Mouse (Mus musculus) heart, postnatal 4 days (tissue): Measurements from ENCODE around the gene Nipal1. TPM values are rescaled to one million over a fixed set of nuclear protein-coding genes. Genes with fewer than 3 reads are reported as not detected.
A peak's percentile ranks its signal among the peaks of the same experiment; 100 is the strongest.

Source experiments
- DNase-seq: peaks from one replicate; pipeline ENCODE4 v3.0.0; 2021
- total RNA-seq, 2 experiments: library from RNA; stranded (reverse); gene quantifications; 2 replicates each; pipeline ENCODE4 v1.2.3; 2021

Nipal1 gene
- total RNA-seq, 2 experiments from 2014 or later, result 0.07 TPM; not detected in 1

DNA sequence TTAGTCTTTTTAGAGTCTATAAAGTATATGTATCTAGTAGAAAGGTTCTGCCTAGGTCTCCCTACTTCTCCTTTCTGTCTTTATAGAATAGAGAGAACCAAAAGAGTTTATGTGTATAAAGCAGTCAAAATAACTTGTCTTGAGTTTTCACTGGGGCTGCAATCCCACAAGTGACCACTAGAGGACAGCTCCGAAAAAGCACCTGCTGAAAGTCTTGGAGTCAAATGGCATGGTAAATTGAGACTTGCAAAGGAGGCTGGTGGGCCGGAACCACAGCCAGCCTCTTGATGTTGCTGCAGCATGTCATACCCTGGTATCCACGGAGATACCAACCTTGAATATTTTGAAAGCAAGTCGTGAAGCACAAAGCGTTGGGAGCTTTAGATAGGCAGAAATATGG, 17.7 kb downstream of the Nipal1 start:
- peak; percentile 67 for DNase-seq

DNA sequence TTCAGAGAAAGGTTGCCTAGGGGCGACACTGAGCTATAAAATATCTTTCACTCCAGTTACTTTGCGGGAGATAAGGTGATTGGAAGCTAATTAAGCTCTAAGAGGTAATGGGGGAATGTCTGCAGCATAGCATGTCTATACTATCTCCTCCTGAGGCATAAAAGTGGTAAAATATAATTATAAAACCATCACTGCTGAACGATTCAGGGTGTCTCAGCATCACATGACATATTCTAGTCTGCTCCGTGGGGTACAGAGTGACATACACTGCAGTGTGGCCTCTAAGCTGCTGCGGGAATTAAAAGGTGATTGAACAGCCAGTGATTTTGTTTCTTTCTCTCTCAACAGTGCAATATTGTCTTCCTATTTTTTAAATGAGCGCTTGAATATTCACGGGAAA, 18.8 kb downstream of the Nipal1 start:
- no peak for DNase-seq

DNA sequence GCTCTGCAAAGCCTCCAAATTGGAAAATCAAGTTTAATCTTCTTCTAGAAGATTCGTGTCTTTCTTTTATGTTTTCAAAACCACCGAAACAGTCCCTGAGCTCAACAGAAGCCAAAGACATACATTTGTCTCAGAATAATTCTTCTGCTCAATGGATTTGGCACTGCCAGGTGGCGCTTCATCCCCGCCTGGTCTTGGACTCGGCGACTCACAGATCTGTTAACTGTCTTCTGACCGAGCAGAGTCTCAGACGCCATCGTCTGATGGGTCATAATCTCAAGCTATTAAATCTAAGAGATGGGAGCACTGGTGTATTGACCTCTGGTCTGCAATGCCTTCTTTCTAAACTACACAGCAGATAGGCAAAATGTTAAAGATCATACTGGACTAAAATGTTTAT, 20.8 kb downstream of the Nipal1 start:
- no peak for DNase-seq

DNA sequence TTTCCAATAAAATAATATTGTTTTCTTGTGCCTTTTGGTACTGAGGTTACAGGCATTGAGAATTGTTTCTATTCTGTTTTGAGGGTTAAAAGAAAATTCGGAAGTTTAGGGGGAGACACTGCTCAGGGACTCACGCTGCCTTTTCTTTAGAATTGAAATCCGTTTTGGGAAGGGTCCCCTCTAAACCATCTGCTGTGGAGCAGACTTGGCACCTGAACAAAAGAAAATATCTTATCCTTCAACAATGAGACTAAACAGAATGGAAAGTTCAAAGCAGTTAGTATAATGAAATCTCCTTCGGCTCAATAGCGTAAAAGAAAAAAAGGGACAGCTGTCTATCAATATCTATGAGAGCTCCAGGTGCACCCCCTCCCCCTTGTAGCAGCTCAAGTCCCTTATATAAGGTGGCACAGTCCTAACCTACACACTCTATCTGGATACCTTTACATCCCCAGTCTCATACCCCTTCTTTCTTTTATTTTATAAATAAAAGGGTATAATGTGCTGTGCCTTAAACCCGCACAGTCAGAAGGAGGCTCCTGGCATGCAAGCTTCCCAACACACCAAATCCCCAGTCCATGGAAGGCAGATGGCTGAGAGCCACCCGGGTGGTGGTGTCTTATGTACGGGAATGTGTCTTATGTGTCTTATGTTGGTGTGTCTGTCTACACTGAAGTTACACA, 23.6 kb downstream of the Nipal1 start:
- DNase-seq, result no peak

DNA sequence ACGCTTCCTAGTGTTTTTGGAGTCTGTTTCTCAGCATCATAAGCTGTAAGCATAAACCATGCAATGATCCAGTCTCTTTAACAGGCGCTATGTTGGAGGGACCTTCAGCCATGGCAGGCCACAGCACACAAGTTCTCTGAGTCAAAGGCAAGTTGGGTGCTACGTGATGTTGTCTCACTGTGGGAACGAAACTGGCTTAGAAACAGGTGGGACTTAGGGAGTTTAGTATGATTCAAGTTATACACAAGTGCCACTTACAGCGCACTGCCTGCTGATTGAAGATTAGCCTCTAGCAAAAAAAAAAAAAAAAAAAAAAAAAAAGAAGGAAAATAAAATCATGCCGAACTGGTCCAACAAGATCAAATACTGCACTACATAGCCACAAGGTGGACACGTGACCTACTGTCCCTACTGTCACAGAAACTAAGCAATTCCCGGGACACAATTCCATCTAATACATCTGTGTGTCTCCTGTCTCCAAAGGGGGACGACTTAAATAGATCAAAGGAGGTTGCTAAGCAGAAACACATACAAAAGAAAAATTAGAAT, 27.5 kb downstream of the Nipal1 start:
- DNase-seq, result no peak

DNA sequence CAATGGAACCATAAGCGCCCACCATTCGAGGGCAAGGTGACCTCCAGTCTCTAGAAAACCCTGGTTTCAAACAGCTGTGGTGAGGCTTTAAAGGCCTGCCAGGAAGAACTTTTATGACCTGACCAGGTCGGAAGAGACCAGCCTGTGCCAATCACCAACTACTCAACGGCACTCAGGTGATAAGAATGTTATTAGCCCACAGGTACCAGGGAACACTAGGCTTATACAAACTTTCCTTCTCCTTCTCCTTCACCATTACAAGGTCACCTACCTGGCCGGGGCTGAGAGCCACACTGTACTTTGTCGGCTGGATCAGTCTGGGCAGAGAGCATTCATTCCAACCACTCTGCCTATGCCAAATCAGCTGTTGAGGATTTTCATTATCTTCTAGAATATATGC, 33.9 kb downstream of the Nipal1 start:
- no peak for DNase-seq

DNA sequence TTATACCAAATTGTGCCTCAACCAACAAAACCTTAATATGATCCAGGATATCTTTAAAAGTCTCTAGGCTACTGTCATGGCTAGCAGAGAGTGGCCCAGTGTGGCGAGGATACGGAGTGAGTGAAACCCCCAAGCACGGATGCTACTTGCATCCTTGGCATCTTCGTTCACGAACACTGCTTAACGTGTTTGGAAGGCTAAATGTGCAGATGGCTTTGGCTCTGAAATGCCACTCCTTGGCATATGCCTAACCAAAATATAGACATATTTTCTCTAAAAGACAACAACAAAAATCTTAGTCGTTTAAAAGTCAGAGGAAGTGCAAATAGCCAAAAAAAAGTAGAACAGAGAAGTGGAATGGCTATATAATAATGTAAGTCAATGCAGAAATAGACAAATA, 42.0 kb downstream of the Nipal1 start:
- no peak for DNase-seq

DNA sequence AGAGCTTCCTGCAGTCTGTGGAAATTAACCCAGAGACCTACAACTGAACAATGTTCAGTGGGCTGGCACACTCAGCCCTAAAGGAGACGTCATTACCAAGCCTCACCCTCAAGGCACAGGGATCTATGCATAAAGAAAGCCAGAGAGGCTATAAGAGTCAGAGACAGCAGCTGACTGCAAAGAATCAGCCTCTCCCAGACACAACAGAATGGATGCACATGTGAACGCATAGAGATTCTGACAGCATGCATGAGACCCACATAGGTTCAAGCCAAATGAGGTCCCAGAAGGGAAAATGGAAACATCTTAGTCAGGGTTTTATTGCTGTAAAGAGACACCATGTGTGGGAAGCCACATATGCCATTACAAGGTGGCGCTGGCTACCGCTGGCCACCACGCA, 42.9 kb downstream of the Nipal1 start:
- DNase-seq, result no peak

DNA sequence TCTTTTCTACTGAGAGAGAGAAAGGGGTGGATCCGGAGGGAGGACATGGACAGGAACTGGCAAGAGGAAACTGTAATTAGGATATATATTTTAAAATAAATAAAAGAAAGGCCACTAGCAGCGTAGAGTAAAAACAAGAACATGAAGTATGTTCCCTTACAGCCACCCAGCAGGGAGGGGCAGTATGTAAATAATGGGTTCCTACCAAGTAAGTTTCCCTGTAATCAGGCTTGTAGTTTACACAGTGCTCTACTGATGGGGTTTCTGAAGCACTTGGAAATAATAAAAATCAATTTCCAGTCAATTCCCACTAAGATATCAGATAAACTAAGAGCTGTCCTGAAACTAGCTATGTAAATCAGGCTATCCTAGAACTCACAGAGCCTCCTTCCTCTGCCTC, 47.1 kb downstream of the Nipal1 start:
- no peak for DNase-seq

DNA sequence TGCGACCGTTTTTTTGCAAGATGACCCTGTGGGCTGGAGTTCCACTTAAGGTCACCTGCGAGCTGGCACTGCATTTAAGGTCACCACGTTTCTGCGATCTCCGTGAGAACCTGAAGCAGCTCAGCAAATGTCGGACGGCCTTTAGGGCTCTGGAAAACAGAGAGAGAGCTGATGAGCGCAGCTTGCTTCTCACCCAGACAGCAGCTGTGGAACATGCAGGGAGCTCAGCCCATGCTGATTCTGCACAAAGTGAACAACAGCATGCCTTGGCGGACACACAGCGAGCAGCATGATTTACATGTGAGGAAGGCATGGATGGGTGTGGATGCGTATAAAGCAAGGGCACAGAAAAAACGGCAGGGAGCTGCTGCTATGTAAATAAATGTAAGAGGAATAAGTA, 48.9 kb downstream of the Nipal1 start:
- DNase-seq, result no peak

DNA sequence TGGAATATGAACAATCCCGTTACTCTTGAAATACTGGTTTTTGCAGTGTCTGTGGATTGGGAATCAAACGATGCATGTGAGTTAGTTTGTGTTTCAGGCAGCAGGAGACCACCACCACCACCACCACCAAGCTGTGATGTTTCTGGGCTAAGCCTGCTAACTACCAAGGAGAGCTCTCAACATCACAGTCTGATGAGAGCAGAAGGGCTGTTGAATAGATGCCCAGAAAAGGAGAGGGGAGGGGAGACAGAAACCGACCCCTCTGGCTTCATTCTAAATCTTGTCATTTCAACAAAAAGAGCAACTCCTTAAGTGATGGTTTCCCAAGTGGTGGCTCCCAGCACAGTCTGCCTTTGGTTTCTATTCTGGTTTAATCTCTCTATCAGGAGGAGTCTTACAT, 50.7 kb downstream of the Nipal1 start:
- DNase-seq, result no peak

DNA sequence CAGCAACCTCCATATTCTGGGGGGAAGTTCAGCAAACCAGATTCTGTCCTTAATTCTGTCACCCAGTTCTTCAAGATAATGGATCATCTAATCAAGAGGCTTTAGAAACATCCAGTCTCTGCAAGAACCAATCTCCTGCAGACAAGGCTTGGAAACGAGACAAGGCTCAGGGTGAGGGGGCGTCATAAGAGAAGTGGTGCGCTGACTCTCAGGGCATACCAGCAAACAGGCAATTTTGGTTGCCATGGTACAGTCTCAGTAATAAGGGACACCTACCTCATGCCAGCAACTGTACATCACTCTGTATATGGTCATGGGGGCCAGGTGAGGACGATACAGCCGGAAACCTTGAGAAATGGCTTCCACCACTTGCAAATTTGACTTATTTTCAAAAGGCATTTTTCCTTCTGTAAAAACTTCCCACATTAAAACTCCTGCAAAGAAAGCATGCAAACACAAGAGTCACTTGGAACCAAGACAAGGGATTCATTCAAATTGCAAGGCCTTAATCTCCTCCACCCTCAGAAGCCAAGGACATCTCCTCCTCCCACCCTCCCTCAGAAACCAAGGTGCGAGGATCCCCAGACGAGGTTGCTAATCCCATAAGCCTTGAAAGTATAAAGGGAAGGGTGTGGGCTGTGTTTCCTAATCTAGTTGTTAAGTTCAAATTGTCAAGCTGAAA, 51.4 kb downstream of the Nipal1 start:
- DNase-seq, result no peak

DNA sequence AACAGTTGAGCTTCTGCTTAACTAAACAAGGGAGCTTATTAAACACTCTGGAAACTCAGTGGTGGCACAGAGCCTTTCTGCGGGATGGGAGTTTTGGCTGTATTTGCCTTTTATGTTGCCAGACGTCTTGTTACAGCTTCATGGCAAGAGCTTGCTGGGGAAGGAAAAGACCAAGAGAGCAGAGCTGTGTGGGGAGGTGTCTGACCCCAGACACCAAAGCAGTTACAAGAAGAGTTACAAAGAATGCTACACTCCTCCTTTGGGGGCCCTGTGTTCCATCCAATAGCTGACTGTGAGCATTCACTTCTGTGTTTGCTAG, 51.9 kb downstream of the Nipal1 start:
- no peak for DNase-seq

DNA sequence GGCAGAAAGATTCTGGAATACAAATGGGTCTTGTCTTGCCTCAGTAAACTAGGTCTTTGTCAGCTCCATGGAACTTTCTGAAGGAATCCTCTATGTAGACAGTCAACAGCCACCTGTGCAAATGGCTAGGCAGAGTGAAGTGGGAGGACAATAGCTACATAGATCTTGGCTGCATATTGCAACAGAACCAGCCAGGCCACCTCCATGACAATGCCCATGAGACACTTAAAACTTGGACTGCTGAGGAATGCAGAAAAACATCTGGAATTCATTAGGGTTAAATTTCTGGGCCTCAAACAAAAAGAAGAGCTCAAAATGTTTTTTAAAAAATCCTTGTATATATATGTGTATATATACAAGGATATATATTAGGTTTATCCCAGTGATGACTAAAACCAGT, 54.6 kb downstream of the Nipal1 start:
- DNase-seq, result no peak

DNA sequence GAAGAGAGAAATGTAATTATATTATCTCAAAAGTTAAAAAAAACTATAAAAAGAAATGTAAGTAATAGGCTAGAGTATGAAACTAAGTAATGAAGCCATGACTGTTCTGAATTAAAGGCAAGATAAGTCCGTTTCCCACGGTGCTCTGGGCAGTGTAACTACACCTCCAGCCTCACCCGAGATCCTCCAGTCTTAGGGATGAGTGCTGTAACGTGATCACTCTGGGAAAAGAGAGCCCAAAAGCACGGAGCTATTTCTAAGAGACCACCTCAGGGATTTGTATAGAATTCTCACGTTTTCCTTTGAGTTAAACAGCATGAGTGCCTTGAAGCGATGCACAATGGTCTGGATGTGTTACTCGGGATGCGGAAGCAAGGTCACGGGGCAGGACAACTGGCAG, 58.5 kb downstream of the Nipal1 start:
- DNase-seq, result no peak

DNA sequence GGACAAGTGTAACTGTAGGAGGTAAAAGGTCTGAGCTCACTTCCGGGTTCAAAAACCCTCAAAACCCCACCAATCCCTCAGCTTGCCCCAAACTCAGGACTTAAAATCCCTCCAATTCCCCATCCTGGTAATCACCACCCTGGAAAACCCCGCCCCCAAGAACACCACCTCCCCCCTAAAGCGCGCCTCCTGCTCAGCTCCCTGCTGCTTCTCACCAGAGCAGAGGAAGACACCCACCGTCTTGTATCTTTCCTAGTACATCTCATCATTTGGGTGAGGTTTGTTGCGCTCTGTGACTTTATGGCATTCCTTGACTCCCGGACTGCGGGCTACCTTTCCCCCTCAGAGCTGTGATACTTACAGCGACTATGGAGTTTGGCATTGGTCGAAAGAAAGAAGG, 59.1 kb downstream of the Nipal1 start:
- no peak for DNase-seq

DNA sequence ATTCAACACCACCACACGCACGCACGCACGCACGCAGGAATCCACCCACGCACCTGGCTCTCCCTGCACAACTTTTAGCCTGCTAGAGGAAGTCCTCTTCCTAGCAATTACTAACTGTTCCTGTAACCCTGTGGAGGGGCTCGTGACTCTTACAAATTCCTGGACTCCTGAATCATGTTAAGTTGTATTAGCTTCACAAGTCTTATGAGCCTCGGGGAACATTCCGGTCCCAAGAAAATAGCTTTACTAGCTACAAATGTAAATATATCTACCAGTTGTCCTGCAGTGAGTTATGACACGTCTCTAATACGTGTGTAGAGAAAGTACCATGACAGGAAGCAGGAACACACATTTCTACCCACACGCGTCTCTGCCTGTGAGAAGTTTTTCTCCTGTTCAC, 61.9 kb downstream of the Nipal1 start:
- no peak for DNase-seq

DNA sequence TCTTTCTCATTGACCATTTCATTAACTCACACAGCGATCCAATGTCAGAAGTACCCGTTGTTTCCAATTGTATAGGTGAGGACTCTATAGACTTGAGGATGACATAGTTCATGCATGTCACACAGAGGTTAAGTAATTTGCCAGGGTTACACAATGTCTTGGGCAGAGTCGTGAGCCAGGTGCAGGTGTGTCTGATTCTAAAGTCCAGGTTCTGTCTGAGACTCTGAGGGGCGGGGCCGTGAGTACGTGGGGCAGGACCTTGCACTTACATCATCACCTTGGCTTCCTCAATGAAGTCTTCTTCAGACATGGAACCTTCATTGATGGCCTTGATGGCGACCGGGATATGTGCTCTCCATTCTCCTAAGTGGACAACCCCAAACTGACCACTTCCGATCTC, 62.4 kb downstream of the Nipal1 start:
- no peak for DNase-seq

DNA sequence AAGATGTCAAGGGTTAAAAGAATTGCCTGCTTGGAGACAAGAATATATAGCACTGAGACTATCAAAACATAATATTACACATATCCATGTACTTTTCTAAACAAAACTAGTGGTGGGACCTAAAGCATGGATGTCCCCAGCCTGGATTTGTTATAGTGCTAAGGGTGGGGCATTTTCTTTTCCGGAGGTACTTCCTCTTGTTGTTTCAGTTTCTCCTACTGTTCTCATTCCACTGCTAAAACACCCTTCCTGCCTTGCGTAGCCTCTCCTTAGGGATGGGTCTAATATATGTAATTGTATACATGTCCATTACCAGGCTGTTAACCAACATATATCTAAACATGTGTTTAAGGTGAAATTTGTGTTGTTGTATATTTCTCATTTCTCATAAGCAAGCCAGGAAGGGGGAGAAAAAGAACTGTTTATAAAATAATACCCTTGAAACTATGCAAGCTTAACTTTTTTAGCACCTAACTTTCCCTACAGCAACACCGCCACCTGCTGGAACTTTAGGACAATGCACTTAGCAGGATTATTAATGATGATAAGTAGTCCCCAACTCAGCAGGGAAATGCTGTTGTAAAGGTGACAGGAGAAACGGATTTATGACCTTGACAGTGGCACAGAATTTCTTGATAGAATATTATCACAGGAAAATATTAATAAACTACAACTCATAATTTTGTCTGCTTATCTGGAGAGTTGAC, 63.1 kb downstream of the Nipal1 start:
- DNase-seq, result peak; percentile 81

DNA sequence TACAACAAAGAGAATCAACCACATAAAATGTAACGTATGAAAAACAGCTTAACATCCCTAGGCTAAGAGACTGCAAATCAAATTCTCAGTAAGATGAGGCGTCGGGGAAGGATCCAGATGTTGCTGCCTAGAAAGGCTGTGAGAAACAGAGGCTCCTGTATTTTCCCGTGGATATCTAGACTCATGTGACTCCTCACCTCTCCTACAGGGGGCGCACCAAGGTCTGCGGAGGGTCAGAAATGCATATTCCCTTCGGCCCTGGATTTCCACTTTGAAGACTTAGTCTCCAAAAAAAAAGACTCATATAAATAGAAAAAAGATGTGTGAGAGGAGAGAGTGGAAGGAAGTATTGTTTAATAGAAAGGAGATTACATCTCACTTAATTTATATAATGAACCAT, 73.0 kb downstream of the Nipal1 start:
- DNase-seq, result no peak
